Mouse (Mus musculus): ENCODE data around the gene Cyp2ab1. TPM values are rescaled to one million over a fixed set of nuclear protein-coding genes. Genes with fewer than 3 reads are reported as not detected.

Gene Cyp2ab1
- polyA plus RNA-seq (2014; fragmentation: Illumina TruSeq; extraction: RNeasy Lipid Tissue Mini Kit (QIAGEN cat#74804)): 0.20 TPM

GRCm38 (mm10) chr16:20325286-20325685 lies at the start of gene Cyp2ab1:
Gene Cyp2ab1, minus strand, starts transcription at chr16:20325404.

DNA sequence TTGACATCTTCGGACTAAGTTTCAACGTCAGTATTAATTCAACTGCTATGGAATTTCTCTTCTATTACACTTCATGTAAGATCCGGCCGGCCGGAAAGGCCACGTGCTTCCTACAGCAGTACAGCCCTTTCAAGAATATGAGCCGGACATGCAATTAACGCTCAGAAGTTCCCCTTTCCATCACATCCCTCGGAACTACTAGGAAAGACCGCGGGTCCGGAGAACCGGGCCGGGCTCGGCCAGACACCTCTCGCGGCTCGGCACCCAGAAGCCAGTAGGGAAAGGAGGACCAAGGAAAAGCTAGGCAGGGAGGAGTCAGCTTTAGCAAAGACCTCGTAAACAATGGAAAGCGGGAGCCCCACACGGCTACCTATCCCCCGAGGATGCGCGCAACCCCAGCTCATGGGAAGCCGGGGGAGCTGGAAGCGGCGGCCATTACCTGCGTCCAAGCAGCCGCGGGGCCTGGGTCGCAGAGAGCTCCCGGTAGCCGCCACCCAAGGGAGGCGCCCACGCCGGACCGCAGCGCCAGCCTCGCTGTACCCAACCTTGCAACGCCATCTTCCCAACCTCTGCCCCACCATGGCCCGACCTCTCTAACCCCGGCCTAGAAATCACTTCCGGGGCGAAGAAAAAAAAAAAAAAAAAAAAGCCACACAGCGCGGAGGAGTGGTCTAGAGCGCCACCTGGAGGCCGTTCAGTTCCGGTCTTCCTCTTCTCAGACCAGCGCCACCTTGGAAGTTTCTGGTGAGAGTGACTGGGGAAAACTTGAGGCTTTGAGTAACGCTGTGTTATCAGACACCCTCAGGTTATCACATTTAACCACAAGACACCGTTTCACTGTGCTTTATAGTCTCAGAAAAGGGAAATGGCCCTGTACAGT lies 23.2 kb downstream of the Cyp2ab1 start, which contains the start of gene Parl:
Gene Parl, minus strand, starts transcription at position 618 of the 880 bp plus-strand sequence.

Other genes starting within 250 kb of the Cyp2ab1 start
- gene Klhl24, start 227.9 kb downstream of the Cyp2ab1 start, polyA plus RNA-seq (2014; fragmentation: Illumina TruSeq; extraction: RNeasy Lipid Tissue Mini Kit (QIAGEN cat#74804)): 114 TPM
- gene Yeats2, start 184.3 kb downstream of the Cyp2ab1 start, polyA plus RNA-seq (2014; fragmentation: Illumina TruSeq; extraction: RNeasy Lipid Tissue Mini Kit (QIAGEN cat#74804)): 42.7 TPM
- 2.9 TPM for gene Map6d1, start 84.0 kb downstream of the Cyp2ab1 start, polyA plus RNA-seq (2014; fragmentation: Illumina TruSeq; extraction: RNeasy Lipid Tissue Mini Kit (QIAGEN cat#74804))
- gene Parl, start 23.0 kb downstream of the Cyp2ab1 start, polyA plus RNA-seq (2014; fragmentation: Illumina TruSeq; extraction: RNeasy Lipid Tissue Mini Kit (QIAGEN cat#74804)): 76.5 TPM
- gene Abcc5, start 101.0 kb upstream of the Cyp2ab1 start, polyA plus RNA-seq (2014; fragmentation: Illumina TruSeq; extraction: RNeasy Lipid Tissue Mini Kit (QIAGEN cat#74804)): 32.8 TPM
- 8.2 TPM for gene Eif2b5, start 173.4 kb upstream of the Cyp2ab1 start, polyA plus RNA-seq (2014; fragmentation: Illumina TruSeq; extraction: RNeasy Lipid Tissue Mini Kit (QIAGEN cat#74804))
- 26.8 TPM for gene Dvl3, start 191.6 kb upstream of the Cyp2ab1 start, polyA plus RNA-seq (2014; fragmentation: Illumina TruSeq; extraction: RNeasy Lipid Tissue Mini Kit (QIAGEN cat#74804))
- 102 TPM for gene Ap2m1, start 210.1 kb upstream of the Cyp2ab1 start, polyA plus RNA-seq (2014; fragmentation: Illumina TruSeq; extraction: RNeasy Lipid Tissue Mini Kit (QIAGEN cat#74804))
- gene Abcf3, start 223.2 kb upstream of the Cyp2ab1 start, polyA plus RNA-seq (2014; fragmentation: Illumina TruSeq; extraction: RNeasy Lipid Tissue Mini Kit (QIAGEN cat#74804)): 8.6 TPM

All from ovary, adult 10 weeks (tissue).